Mouse (Mus musculus): Measurements from ENCODE around the gene Tmprss6.

DNA sequence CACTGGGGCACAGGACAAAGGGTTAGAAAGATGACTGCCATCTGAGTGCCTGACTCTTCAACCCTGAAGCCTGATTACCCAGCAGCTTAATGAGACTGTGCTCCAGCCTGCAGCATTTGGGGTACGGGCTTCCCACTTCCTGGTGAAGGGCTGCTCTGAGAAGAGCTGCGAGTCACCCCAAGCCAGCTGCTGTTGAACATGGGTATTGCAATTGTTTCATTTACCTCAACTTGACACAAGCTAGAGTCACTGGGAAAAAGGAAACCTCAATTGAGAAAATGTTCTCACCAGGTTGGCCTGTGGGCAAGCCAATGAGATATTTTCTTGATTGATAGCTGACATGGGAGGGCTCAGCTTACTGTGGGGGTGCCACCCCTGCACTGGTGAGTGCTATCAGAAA is 5.5 kb downstream of the Tmprss6 start:
- TF ChIP-seq POLR2A (IDR thresholded peaks at IDR 0.05; ENCODE audit: insufficient read length, low read depth) = no peak
- no peak for TF ChIP-seq MAX (IDR thresholded peaks at IDR 0.05; ENCODE audit: low read depth)
- TF ChIP-seq TCF12 (IDR thresholded peaks at IDR 0.05; ENCODE audit: insufficient read depth, poor library complexity, severe bottlenecking) = no peak
- no peak for TF ChIP-seq REST (IDR thresholded peaks at IDR 0.05; ENCODE audit: insufficient read depth, insufficient read length)
- no peak for TF ChIP-seq MYOD1 (IDR thresholded peaks at IDR 0.05; ENCODE audit: control insufficient read depth in 1 of 3, insufficient read length in 2 of 3, low read depth in 2 of 3)
- no peak for TF ChIP-seq TCF3 (IDR thresholded peaks at IDR 0.05; ENCODE audit: insufficient read length, low read depth)
- no peak for TF ChIP-seq E2F4 (IDR thresholded peaks at IDR 0.05; ENCODE audit: insufficient read depth)
- TF ChIP-seq USF1 (IDR thresholded peaks at IDR 0.05; ENCODE audit: low read depth) = no peak
- TF ChIP-seq CEBPB (IDR thresholded peaks at IDR 0.05; ENCODE audit: insufficient read depth, poor library complexity, severe bottlenecking) = no peak
- no peak for TF ChIP-seq MYOG (IDR thresholded peaks at IDR 0.05; ENCODE audit: control insufficient read depth in 1 of 3, insufficient read depth in 1 of 3, insufficient read length in 2 of 3, low read depth in 2 of 3)
- no peak for TF ChIP-seq SRF (IDR thresholded peaks at IDR 0.05; ENCODE audit: control insufficient read depth, insufficient read length, low read depth)
